Mouse (Mus musculus): ENCODE results near the gene Cacnb2.

The Cacnb2 gene

DNA sequence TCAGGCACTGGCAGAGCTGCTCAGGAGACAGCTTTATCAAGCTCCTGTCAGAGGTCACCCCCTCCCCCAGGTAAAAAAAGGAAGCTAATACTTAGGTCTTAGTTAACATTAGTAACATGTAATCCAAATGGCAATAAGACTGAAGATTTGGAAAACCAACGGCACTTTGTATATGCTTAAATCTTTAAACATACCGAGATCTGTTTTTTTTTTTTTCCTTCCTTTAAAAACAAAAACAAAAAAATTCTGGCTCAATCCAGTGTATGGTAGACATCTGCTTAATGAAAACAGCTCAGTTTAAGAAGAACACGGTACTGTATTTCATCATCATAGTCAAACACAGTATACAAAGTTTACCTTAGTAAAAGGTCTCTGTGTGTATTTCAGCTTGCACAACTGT is at the start of gene Cacnb2:
Cacnb2 (plus strand) TSS at position 301 of the 400 bp plus-strand sequence.
- in situ Hi-C loops (cut with MboI) = no loop called here

DNA sequence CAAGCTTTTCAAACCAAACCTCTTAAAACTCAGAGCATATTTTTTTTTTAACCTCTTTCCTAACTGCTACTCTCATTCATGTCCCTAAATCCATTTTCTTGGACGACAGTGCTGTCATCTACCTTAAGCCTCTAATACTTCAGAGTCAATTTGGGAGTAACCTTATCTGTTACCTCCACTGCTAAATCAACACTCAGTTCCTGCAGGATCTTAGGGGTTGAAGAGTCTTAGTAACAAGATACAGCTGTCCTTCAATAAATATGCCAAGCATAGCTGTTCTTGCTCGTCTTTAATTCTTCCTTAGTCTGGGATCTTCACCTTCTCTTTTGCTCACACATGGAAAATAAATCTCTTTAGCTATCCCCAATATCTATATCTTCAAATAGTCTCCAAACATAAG is 34.9 kb upstream of the Cacnb2 start:
- in situ Hi-C loops (cut with MboI) = no loop called here

DNA sequence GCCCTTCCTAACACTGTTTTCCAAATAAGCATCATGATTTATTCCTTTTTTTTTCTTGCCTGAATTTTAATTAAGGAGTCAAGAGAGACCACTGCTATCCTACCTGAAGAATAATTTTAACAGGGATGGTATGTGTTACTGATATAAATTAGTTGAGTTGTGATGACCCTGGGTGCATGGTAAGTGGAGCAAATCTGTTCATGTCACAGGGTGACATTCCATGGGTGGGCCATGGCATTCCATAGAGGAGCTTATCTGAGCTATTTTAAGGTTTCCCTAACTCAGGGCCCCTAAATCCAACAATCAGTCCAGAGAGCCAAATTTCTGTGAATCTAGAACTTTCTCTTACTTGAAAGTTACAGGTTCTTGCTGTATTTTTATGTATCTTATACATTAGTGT is 31.6 kb upstream of the Cacnb2 start:
- in situ Hi-C loops (cut with MboI) = no loop called here

- in situ Hi-C loops (cut with MboI) = no loop called here
These were observed 13.3 kb upstream of the Cacnb2 start for GRCm38 (mm10) chr2:14589541-14589940.

GRCm38 (mm10) chr2:14597909-14598563 is 4.9 kb upstream of the Cacnb2 start:
- in situ Hi-C loops (cut with MboI) = no loop called here

DNA sequence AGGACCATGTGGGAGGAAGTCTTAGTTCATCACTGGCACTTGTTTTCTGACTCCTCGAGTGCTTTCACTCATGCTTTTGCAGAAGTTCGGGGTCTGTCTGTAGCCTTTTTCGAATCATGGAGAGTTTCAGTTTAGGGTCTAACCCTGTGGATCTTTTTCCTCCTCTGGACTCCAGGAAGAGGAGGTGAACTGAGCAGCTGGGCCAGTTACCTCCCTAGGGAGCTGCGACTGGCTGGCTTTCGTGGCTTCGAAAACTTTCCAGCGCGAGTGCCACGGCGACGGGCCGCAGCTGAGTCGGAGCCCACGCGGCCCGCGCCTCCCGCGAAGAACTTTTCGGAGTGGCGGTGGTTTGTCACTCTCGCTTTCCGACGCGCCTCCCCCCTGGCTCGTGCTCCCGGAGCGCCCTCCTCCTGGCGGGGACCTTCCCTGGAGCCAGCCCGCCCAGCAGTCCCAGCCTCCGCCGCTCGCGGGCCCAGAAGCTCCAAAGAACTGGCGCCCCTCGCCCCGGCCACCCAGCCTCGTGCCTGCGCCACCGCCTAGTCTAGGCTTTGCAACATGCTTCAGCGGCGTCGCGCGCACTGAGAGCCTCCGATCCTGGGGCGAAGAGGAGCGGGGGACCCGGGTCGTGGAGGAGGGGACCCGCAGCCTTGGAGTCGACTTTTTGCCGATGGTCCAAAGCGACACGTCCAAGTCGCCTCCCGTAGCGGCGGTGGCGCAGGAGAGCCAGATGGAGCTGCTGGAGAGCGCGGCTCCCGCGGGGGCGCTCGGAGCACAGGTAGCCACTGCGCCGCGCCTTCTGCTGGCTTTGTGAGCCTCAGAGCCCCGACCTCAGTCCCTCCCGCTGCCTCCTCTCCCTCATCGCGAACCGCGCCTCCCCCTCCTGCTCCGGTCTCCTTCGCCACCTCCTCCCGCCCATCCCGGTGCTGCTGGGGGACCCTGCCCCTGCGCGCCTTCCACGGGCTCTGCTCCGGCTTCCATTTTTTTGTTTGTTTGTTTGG is 1.2 kb downstream of the Cacnb2 start:
- in situ Hi-C loops (cut with MboI) = no loop called here

DNA sequence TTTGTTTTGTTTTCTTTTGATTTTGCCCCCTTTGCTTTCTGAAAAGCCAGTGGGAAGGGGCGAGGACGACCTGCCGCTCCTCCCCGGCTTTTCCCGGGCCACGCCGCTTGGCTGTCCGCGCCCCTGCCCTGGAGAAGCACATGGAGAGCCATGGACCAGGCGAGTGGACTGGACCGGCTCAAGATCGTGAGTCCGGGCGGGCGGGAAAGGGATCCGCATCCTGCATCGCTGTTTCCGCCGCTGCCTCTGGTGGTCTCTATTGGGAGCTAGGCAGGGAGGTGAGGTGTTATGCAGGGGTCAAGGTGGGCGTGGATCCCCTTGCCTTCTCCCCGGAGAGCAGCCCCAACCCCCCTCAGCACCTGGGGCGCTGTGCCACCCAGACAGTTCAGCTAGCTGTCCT is 1.9 kb downstream of the Cacnb2 start:
- in situ Hi-C loops (cut with MboI) = no loop called here

GRCm38 (mm10) chr2:14605207-14605606 is 2.3 kb downstream of the Cacnb2 start:
- in situ Hi-C loops (cut with MboI) = no loop called here

GRCm38 (mm10) chr2:14608606-14609005 is 5.7 kb downstream of the Cacnb2 start:
- in situ Hi-C loops (cut with MboI) = no loop called here

GRCm38 (mm10) chr2:14612705-14613104 is 9.8 kb downstream of the Cacnb2 start:
- in situ Hi-C loops (cut with MboI) = no loop called here

DNA sequence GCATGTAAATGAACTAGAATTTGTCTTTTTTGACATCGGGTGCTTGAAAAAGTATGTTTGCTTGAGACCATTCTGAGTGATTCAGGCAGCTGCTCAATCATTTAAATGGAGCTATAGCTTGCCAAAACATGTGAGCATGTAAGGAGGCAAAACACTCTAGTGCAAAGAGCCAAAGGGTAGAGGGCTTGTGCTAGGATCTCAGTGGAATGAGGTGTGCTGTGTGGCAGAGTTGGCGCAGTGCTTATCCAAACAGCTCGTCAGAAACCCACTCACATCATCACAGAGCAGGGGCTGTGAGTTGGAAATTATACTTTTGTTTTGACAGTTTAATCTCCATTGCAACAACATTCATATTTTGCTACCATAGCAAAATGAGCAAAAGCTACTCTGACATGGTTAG is 13.5 kb downstream of the Cacnb2 start:
- in situ Hi-C loops (cut with MboI) = no loop called here

DNA sequence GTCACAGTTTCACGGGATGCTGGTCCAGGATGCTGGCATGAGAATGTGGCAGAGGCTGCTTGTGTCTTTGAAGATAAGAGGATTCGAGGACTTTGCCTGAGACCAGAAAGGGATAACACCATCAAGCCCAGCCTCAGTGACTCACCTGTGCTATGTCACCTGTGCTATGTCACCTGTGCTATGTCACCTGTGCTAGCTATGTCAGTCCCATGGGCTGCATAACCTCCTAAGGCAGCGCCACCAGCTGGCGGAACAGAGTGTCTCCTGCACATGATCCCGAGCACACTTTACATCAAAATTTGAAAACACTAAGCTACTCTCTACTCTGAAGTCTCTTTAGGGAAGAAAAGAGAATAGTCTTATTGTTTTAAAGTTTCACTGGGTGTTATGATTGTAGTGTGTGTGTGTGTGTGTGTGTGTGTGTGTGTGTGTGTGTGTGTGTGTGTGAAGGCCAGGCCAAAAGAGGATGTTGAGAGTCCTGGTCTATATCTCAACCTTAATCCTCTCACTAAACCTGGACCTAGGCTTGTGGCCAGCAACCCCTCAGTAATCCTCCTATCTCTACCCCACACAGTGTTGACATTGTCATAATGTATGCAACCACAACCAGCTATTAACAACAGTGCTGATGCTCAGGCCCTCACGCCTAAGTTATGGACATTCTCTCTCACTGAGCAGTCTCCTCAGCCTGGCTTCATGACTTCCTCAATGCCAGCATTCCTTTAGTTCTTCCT is 17.4 kb downstream of the Cacnb2 start:
- in situ Hi-C loops (cut with MboI) = no loop called here

GRCm38 (mm10) chr2:14620891-14621290 is 18.0 kb downstream of the Cacnb2 start:
- in situ Hi-C loops (cut with MboI) = no loop called here

DNA sequence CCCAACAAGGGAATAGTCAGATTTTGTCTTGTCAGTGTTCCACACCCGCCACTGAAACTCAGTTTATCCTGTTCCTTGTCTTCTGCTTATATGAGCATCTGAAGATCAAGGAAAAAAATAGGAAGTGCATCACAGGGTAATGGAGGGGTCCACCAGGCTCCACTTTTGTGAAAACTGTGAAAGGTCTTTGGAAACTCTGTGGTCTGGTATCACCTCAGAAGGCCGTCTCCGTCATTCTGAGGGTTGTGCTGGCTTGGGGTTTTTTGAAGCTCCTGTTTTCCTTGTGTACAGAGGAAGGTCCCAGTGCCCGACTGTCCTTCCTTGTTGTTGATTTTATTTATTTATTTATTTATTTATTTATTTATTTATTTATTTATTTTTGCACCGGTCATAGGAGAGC is 20.9 kb downstream of the Cacnb2 start:
- in situ Hi-C loops (cut with MboI) = no loop called here

DNA sequence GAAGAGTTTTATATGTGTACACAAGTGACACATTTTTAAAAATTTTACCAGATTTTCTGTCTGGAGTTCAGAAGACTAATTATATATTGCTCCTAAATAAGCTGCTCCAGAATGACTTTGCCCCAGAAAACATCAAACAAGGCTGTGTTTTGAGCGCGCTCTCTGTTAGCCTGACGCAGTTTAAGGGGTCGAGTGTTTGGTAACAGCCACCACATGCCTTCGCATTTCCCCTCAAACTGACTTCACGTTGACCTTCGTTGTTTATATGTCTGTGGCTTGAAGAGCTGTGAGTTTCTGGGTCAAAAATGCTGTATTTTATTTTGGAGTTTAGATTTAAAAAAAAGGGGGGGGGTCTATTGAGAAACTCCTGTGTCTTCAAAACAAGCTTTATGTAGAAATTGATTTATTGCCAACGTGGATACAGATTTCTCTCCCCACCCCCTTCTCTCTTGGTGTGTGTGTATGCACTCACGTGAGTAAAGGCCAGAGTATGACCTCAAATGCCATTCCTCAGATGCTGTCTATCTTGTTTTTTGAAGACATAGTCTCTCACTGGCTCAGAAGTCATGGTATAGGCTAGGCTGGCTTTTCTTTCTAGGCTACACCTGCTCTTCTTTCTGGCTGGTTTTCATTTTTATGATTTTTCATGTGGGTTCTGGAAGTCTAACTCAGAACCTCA is 27.1 kb downstream of the Cacnb2 start:
- in situ Hi-C loops (cut with MboI) = no loop called here

DNA sequence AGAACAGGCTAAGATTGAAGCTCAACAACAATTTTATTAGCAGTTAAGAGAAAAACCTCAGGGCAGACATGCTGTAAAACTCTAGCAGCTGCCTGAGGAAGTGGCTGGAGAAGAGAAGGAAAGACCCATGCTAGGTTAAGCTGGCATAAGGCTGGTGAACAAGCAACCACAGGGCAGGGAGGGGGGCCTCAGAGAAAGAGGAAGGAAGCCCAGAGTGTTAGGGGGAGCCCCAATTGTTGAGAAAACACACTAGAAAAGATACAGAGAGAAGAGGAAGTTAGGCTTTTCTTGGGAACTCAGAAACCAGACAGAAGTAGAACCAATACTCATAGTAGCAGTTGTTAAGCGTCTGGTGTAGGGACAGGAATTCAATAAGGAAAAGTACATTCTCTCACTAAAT is 28.7 kb downstream of the Cacnb2 start:
- in situ Hi-C loops (cut with MboI) = no loop called here

DNA sequence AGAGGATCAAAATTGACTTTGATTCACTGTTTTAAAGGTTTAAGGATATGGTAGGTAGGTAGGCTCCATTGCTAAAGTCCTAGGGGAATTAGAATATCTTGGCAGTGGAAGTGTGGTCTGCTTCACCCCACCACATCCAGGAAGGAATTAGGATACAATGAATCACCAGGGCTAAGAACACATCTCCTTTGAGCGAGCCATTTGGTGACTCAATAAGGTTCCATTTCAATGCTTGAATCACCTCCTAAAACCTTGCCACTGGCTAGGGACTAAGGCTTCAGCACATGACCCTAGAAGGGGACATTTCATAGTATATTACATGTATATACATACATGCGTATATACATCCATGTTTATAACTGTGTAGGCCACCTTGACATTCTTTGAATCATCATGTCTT is 30.3 kb downstream of the Cacnb2 start:
- in situ Hi-C loops (cut with MboI) = no loop called here

DNA sequence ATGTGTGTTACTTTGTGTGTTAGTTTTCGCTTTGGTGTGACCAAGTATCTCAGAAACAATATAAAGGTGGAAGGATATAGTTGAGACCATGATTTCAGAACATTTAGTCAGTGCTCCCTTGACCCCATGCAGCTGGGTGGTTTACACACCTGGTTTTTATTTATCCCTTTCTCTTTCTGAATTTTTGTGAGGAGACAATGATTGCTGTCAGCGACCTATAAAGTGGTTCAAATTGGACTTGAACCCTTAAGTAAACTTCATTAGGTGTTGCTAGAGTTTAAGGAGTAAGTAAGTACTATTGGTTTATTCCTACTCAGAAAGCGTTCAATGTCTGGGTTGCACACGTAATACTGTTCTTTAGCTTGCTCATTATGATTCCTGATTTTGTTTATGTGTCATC is 36.4 kb downstream of the Cacnb2 start:
- in situ Hi-C loops (cut with MboI) = no loop called here

DNA sequence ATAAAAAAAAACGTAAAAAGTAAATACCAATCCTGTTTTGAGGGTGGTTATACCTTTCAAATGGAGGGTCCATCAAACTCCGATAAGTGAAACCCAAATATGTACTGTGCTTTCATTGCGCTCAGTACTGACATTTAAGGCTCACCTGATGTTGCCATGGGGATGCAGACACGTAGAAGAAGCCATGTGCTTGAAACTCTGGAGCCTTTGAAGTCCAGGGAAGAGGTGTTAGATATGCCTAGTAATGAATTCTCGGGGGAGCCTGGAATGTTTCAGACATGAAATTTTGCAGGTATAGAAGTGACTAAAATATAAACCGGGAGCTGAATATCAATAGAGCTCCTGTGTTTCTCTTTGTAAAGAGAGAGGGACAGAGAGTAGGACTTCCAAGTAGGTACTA is 37.0 kb downstream of the Cacnb2 start:
- in situ Hi-C loops (cut with MboI) = no loop called here

- in situ Hi-C loops (cut with MboI) = no loop called here
These were observed 38.2 kb downstream of the Cacnb2 start for GRCm38 (mm10) chr2:14641040-14641439.

GRCm38 (mm10) chr2:14651268-14651667 is 48.4 kb downstream of the Cacnb2 start:
- in situ Hi-C loops (cut with MboI) = no loop called here

- in situ Hi-C loops (cut with MboI) = no loop called here
These were observed 53.8 kb downstream of the Cacnb2 start for GRCm38 (mm10) chr2:14656673-14657072.

Measured in mature B cell (primary cell).